Mouse (Mus musculus) stomach, postnatal 0 days (tissue): ENCODE data around the gene Sgta.

Experiments
- CTCF ChIP-seq: IDR thresholded peaks from 2 replicates; pipeline ENCODE4 v1.5.1; 2016; ENCODE audit warnings: antibody characterized with exemption, low read depth, mild to moderate bottlenecking, moderate library complexity
- EP300 ChIP-seq: optimal IDR thresholded peaks from 2 replicates; pipeline ENCODE3; 2016; ENCODE audit warnings: antibody characterized with exemption

- TF ChIP-seq CTCF: no peak
- TF ChIP-seq EP300: no peak
Measured at GRCm38 (mm10) chr10:80998021-80998420, 62.0 kb downstream of the Sgta start.
